Mouse (Mus musculus): ENCODE results near the gene Hs2st1. TPM values are rescaled to one million over a fixed set of nuclear protein-coding genes. Genes with fewer than 3 reads are reported as not detected.

Gene Hs2st1
- polyA plus RNA-seq (2014; fragmentation: Illumina TruSeq; extraction: RNeasy Lipid Tissue Mini Kit (QIAGEN cat#74804); ENCODE audit: low read depth, low replicate concordance), result 15.3 TPM

DNA sequence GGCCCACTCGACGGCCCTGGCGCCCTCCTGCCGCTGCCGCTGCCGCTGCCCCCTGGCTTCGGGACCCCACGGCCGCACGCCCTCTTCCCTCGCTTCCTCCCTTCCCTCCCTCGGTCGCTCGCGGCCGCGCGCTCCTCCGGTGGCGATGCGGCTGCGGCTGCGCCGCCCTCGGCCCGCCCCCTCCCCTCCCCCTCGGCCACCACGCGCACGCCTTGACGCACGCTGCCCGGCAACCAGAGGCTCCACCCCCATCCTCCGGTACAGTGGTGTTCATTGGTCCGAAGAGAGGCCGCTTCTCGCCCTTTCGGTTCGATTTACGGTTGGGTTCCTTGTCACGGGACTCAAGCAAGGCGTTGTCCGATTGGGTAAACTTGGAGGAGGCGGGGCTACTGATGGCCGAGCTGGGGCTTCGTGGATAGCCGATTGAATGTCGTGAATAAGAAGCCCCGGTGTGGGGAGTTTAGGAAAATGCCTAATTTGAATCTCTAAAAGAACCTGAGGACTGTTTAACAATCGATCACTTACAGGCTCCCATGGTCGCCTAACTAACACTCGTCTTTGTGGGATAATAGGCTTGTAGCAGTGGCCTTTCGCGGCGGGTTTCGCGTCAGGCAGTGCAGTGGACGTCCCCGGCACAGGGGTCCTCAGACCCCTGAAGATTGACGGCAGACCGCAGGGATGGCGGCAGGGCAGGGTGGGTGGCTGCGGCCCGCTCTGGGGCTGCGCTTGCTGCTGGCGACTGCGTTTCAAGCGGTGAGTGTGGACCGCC is at the start of gene Hs2st1, which contains the start of gene Selenof:
TSS of gene Hs2st1 (minus strand) at position 135 of the 769 bp plus-strand sequence.
TSS of gene Selenof (plus strand) at position 258 of the 769 bp plus-strand sequence.

Other genes starting within 250 kb of the Hs2st1 start
- gene Selenof, start 123 bp upstream of the Hs2st1 start, polyA plus RNA-seq (2014; fragmentation: Illumina TruSeq; extraction: RNeasy Lipid Tissue Mini Kit (QIAGEN cat#74804); ENCODE audit: low read depth, low replicate concordance), result 348 TPM
- gene Sh3glb1, start 150.2 kb upstream of the Hs2st1 start, polyA plus RNA-seq (2014; fragmentation: Illumina TruSeq; extraction: RNeasy Lipid Tissue Mini Kit (QIAGEN cat#74804); ENCODE audit: low read depth, low replicate concordance), result 168 TPM
- 5.1 TPM for gene Clca3a1, start 190.8 kb upstream of the Hs2st1 start, polyA plus RNA-seq (2014; fragmentation: Illumina TruSeq; extraction: RNeasy Lipid Tissue Mini Kit (QIAGEN cat#74804); ENCODE audit: low read depth, low replicate concordance)
- 11.5 TPM for gene Clca3a2, start 249.3 kb upstream of the Hs2st1 start, polyA plus RNA-seq (2014; fragmentation: Illumina TruSeq; extraction: RNeasy Lipid Tissue Mini Kit (QIAGEN cat#74804); ENCODE audit: low read depth, low replicate concordance)